Mouse (Mus musculus) C2C12 (cell line): ENCODE results near the gene Slc15a4. TPM values are rescaled to one million over a fixed set of nuclear protein-coding genes. Genes with fewer than 3 reads are reported as not detected.

Experiments used
- H3K27me3 ChIP-seq: one replicate; pipeline ENCODE4 v1.6.1; 2011; ENCODE audit not compliant: control insufficient read depth, insufficient read depth, insufficient read length
- H3K36me3 ChIP-seq: one replicate; pipeline ENCODE4 v1.6.1; 2011; ENCODE audit not compliant: control insufficient read depth, insufficient read depth
- H3K4me3 ChIP-seq: one replicate; pipeline ENCODE4 v1.5.1; 2011; ENCODE audit warnings: mild to moderate bottlenecking, control low read depth; ENCODE audit not compliant: poor library complexity, insufficient read depth, severe bottlenecking
- H3K79me2 ChIP-seq: one replicate; pipeline ENCODE4 v1.6.1; 2011; ENCODE audit not compliant: control insufficient read depth, insufficient read depth
- H3K79me3 ChIP-seq: one replicate; pipeline ENCODE4 v1.6.1; 2011; ENCODE audit warnings: low read depth, control low read depth
- H3ac ChIP-seq: one replicate; pipeline ENCODE3; 2011; ENCODE audit warnings: low read depth; ENCODE audit not compliant: control insufficient read depth, insufficient read length
- CEBPB ChIP-seq: IDR thresholded peaks from one replicate; pipeline ENCODE4 v1.6.1; 2011; ENCODE audit warnings: low read depth, mild to moderate bottlenecking, control low read depth, moderate library complexity
- CTCF ChIP-seq: IDR thresholded peaks from one replicate; pipeline ENCODE4 v1.5.1; 2011; ENCODE audit not compliant: control insufficient read depth, insufficient read depth, insufficient read length
- FOSL1 ChIP-seq: IDR thresholded peaks from one replicate; pipeline ENCODE4 v1.8.0; 2011; ENCODE audit warnings: mild to moderate bottlenecking, low read length; ENCODE audit not compliant: poor library complexity, insufficient read depth, severe bottlenecking
- MAX ChIP-seq: IDR thresholded peaks from one replicate; pipeline ENCODE4 v1.6.1; 2011; ENCODE audit warnings: mild to moderate bottlenecking, control low read depth
- MYOD1 ChIP-seq: IDR thresholded peaks from one replicate; pipeline ENCODE4 v1.6.1; 2011; ENCODE audit warnings: low read depth; ENCODE audit not compliant: control insufficient read depth, insufficient read length
- MYOG ChIP-seq: IDR thresholded peaks from one replicate; pipeline ENCODE4 v1.6.1; 2011; ENCODE audit not compliant: control insufficient read depth, insufficient read length; ENCODE audit errors: extremely low read depth
- USF1 ChIP-seq: IDR thresholded peaks from one replicate; pipeline ENCODE4 v1.6.1; 2011; ENCODE audit warnings: low read depth, mild to moderate bottlenecking, control low read depth, moderate library complexity
- long read RNA-seq, 2 experiments: library from polyadenylated mRNA; unstranded; transcript quantifications; one replicate each; pipeline ENCODE4 v2.0.0; 2019 to 2020
- polyA plus RNA-seq: library from polyadenylated mRNA; unstranded; fragments of >200 nt; fragmentation: generic; extraction: Trizol; gene quantifications from one replicate; pipeline ENCODE4 v1.2.1, GENCODE M21; 2012; ENCODE audit warnings: missing spikeins

The Slc15a4 gene
- polyA plus RNA-seq, result 42.8 TPM
- long read RNA-seq, experiment 1, transcript Slc15a4-201 (8 exons, 2,732 nt), result major isoform, 19 of 28 reads
- long read RNA-seq, experiment 1, partial matches to known transcripts, result 1 of 28 reads
- long read RNA-seq, experiment 1, other reads (novel, unspliced or antisense), result 6 of 28 reads
- long read RNA-seq, experiment 2, transcript Slc15a4-205 (8 exons, 2,673 nt), result minor isoform, 12 of 295 reads
- long read RNA-seq, experiment 2, transcript Slc15a4-201 (8 exons, 2,732 nt), result major isoform, 252 of 295 reads
- long read RNA-seq, experiment 2, partial matches to known transcripts, result 10 of 295 reads
- long read RNA-seq, experiment 2, other reads (novel, unspliced or antisense), result 20 of 295 reads

DNA sequence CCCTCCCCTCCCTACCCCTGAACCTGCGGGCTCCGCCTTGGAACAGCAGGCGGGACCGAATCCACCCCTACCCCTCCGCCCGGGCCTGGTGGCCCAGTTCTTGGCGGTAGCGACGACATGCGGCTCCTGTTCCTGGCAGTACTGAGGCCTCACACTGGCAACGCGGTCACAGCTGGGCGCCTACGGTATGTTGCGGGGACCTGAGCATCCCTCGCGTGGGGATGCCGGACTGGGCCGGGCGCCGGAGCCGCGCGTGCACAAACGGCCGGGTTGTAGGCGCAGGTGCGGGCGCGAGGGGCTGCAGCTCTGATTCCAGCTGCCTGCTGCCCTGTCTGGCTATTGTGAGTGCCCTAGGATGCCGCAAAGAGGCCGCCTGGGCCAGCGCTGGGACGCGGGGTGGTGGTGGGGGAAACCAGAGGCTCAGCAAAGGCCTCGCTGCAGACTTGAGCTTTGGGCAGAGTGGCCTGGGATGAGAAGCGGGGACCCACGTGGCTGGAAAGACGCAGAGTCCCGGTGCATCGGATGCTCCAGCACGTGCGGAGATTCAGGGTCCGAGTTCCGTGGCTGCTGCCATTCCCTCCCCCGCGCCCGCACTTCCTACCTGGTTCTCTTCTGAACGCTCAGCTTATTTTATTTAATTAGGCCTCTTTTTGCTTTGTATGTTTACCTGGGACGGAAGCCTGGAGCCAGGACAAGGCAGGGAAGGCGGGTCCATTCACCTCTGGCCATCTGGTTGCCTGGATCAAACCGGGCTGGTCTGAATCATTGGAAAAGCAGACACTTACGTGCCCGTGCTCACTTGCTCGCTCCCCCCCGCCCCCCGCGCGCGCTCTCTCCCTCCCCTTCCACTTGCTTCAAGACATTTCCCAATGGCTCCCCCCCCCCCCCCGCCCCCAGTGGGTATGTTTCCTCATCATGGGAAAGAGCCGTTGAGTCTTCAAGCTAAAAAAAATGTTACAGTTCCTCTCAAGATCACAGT is at the start of gene Slc15a4, which contains the start of gene Glt1d1:
Gene Slc15a4 (minus strand): TSS at position 731 of the 979 bp plus-strand sequence.
Gene Glt1d1 (plus strand): TSS at position 96 of the 979 bp plus-strand sequence.
- TF ChIP-seq CTCF (no peak), MYOG (no peak), USF1 (no peak), MAX (no peak), MYOD1 (no peak), CEBPB (no peak), FOSL1 (no peak)
- Histone ChIP-seq H3K4me3 (no peak within 1 kb of the TSS), H3K27me3 (peaks cover 5% of the 10 kb centered on the region), H3ac (no peak within 1 kb of the TSS), H3K36me3 (no peaks in the 10 kb centered on the region), H3K79me2 (no peaks in the 10 kb centered on the region), H3K79me3 (no peaks in the 10 kb centered on the region)

GRCm38 (mm10) chr5:127678501-127678900 is 45.8 kb upstream of the Slc15a4 start:
- Histone ChIP-seq H3K36me3 (no peaks in the 10 kb centered on the region), H3ac (no peak overlapping the region), H3K27me3 (no peaks in the 10 kb centered on the region), H3K4me3 (no peak overlapping the region), H3K79me2 (no peaks in the 10 kb centered on the region), H3K79me3 (no peaks in the 10 kb centered on the region)
- no peak for TF ChIP-seq USF1

- Histone ChIP-seq H3K4me3 (no peak overlapping the region), H3K79me2 (no peaks in the 10 kb centered on the region), H3K27me3 (no peaks in the 10 kb centered on the region), H3K79me3 (no peaks in the 10 kb centered on the region), H3K36me3 (no peaks in the 10 kb centered on the region), H3ac (no peak overlapping the region)
- TF ChIP-seq CEBPB, result no peak
- TF ChIP-seq MAX, result no peak
- no peak for TF ChIP-seq CTCF
- TF ChIP-seq FOSL1, result no peak
- no peak for TF ChIP-seq MYOG
- TF ChIP-seq MYOD1, result no peak
- no peak for TF ChIP-seq USF1
These were observed 44.9 kb upstream of the Slc15a4 start for GRCm38 (mm10) chr5:127677561-127677960.

- no peaks in the 10 kb centered on the region for H3K36me3 ChIP-seq
- no peak overlapping the region for H3ac ChIP-seq
- no peak for TF ChIP-seq USF1
- no peak for TF ChIP-seq CTCF
- TF ChIP-seq MYOD1, result no peak
- no peak for TF ChIP-seq FOSL1
- no peak for TF ChIP-seq MYOG
- TF ChIP-seq CEBPB, result no peak
- no peak for TF ChIP-seq MAX
- no peaks in the 10 kb centered on the region for H3K27me3 ChIP-seq
- H3K79me3 ChIP-seq, result no peaks in the 10 kb centered on the region
- H3K4me3 ChIP-seq, result no peak overlapping the region
- H3K79me2 ChIP-seq, result no peaks in the 10 kb centered on the region
These were observed 41.2 kb upstream of the Slc15a4 start for GRCm38 (mm10) chr5:127673913-127674312.

GRCm38 (mm10) chr5:127660979-127661378 is 28.3 kb upstream of the Slc15a4 start:
- Histone ChIP-seq H3ac (no peak overlapping the region), H3K36me3 (no peaks in the 10 kb centered on the region), H3K27me3 (no peaks in the 10 kb centered on the region), H3K79me3 (no peaks in the 10 kb centered on the region), H3K4me3 (no peak overlapping the region), H3K79me2 (no peaks in the 10 kb centered on the region)
- TF ChIP-seq FOSL1 (no peak), USF1 (no peak), MYOD1 (no peak), MYOG (no peak), MAX (no peak), CTCF (no peak), CEBPB (no peak)

DNA sequence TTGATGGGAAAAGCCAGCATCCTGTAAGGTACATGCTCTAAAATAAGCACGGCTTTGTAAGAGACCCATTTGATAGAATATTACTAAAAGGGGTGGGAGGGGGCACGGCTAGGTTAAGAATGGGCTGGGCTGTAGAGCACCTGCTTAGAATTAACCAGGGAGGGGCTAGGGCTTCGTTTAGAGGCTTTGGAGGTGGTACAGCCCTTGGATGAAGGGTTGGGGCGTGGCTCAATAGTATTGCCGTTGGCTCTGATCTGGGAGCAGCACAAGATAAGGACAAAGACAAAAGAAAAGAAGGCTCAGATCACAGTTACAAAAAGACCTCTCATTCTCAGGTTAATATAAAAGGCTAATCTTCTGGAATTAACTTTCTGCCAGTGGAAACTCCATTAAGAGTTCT is 27.6 kb upstream of the Slc15a4 start:
- Histone ChIP-seq H3K79me2 (no peaks in the 10 kb centered on the region), H3K79me3 (no peaks in the 10 kb centered on the region), H3K4me3 (no peak overlapping the region), H3ac (no peak overlapping the region), H3K36me3 (no peaks in the 10 kb centered on the region), H3K27me3 (no peaks in the 10 kb centered on the region)
- no peak for TF ChIP-seq CEBPB
- TF ChIP-seq FOSL1, result no peak
- TF ChIP-seq MAX, result no peak
- TF ChIP-seq MYOD1, result no peak
- no peak for TF ChIP-seq USF1
- TF ChIP-seq CTCF, result no peak
- TF ChIP-seq MYOG, result no peak
